Mouse (Mus musculus) erythroblast, adult 5-6 weeks (primary cell): ENCODE data around the gene Hoxc5. TPM values are rescaled to one million over a fixed set of nuclear protein-coding genes. Genes with fewer than 3 reads are reported as not detected.

Experiments
- ATAC-seq: replicated peaks from 2 replicates; pipeline ENCODE4 v1.8.0; 2016; ENCODE audit warnings: moderate number of reproducible peaks, mild to moderate bottlenecking, moderate TSS enrichment, inconsistent platforms; ENCODE audit not compliant: poor library complexity, low FRiP score, severe bottlenecking
- total RNA-seq, 2 experiments: library from RNA; stranded (forward) in 1 of 2; stranded (reverse) in 1 of 2; fragments of 150-400 nt in 1 of 2; fragments of 200-764, 138-1000 nt in 1 of 2; gene quantifications; 2 replicates each; pipeline versions ENCODE4 v1.2.3 to v1.2.4; 2015 to 2017; ENCODE audit warnings: low replicate concordance in 2 of 2

Hoxc5 gene
- total RNA-seq, 2 experiments from 2014 or later, result not detected

DNA sequence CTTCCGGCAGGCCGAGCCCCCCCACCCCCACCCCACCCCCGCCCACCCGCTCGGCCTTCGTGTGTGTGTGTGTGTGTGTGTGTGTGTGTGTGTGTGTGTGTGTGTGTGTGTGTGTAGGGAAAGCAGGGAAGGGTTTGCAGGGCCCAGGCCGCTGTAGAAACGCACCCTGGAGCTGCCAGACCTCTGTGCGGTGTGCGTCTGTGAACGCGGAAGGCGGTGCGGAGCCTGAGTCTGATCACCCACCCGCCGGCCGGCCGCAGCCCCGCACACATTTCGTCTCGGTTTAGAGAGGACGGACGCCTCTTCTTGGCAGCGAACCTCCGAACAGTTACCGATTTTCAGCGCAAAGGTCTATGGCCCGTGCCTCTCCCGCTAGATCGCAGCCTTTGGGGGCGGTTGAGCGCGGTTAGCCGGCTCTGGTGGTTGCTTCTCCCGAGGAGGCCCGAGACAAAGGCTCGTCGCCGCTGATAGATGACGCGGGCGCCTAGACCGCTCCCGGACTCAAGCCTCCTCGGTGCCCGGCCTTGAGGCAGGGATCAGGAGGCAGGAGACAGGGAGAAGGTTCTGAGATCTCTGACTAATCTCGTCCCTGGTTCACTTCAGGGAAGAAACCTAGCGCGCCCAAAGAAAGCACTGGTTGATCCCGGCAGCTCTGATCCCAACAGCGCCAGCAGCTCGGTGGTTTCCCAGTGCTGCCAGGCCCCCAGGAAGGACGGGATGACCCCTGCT lies 24.3 kb upstream of the Hoxc5 start:
- no peak for ATAC-seq

GRCm38 (mm10) chr15:102943468-102943813 lies 23.8 kb upstream of the Hoxc5 start:
- ATAC-seq, result no peak

DNA sequence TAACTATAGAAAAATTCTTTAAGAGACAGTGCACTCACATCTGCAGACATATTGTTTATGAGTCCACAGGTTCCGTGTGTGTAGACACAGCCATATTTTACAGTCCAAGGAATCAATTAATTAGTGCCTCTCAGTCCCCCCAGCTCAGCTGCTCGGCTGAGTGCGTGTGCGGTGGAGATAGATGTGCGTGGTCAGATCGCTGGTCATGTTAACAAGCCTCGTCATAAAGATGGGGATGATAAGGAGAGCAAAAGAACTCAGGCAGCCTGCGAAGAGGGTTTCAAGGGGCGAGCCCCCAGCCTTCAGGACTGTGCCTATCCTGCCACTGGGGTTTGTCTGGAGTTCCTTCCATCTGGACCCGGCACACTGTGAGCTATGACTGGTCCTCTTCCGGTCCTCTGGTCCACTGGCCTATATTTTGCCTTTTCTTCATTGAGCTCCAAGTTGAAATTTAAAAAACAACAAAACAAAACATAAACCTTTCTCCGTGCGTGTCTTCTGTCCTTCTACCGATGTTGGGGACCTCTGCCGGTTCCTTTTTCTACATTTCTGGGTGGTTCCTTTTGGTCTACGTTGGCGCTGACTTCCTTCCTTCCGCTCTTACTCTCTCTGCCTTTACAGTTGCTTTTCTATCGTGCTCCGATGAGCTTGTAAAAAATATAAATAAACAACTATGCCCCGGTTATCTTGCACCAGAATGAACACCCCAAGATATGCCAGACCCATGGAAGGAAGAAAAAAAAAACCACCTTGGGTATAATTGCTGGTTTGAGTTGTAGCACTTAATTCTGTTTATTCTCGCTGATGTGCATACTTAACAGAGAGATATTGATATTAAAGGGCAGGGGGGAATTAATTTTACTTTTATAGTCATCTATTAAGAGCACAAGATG lies 21.8 kb upstream of the Hoxc5 start:
- ATAC-seq, result no peak

GRCm38 (mm10) chr15:102947276-102947675 lies 20.0 kb upstream of the Hoxc5 start:
- ATAC-seq, result no peak

- no peak for ATAC-seq
These were observed 18.4 kb upstream of the Hoxc5 start for GRCm38 (mm10) chr15:102948842-102949241.

- no peak for ATAC-seq
These were observed 17.5 kb upstream of the Hoxc5 start for GRCm38 (mm10) chr15:102949696-102950095.

GRCm38 (mm10) chr15:102950877-102951276 lies 16.4 kb upstream of the Hoxc5 start:
- ATAC-seq, result no peak

- ATAC-seq, result no peak
These were observed 13.7 kb upstream of the Hoxc5 start for GRCm38 (mm10) chr15:102953561-102953960.

GRCm38 (mm10) chr15:102954192-102955006 lies 12.8 kb upstream of the Hoxc5 start, which contains the start of gene Hoxc11:
Gene Hoxc11, plus strand, starts transcription at chr15:102954427.
- no peak for ATAC-seq

GRCm38 (mm10) chr15:102955007-102955382 lies 12.2 kb upstream of the Hoxc5 start:
- ATAC-seq, result no peak

- ATAC-seq, result no peak
These were observed 11.2 kb upstream of the Hoxc5 start for GRCm38 (mm10) chr15:102955833-102956640.

GRCm38 (mm10) chr15:102956906-102957305 lies 10.3 kb upstream of the Hoxc5 start:
- ATAC-seq, result no peak

DNA sequence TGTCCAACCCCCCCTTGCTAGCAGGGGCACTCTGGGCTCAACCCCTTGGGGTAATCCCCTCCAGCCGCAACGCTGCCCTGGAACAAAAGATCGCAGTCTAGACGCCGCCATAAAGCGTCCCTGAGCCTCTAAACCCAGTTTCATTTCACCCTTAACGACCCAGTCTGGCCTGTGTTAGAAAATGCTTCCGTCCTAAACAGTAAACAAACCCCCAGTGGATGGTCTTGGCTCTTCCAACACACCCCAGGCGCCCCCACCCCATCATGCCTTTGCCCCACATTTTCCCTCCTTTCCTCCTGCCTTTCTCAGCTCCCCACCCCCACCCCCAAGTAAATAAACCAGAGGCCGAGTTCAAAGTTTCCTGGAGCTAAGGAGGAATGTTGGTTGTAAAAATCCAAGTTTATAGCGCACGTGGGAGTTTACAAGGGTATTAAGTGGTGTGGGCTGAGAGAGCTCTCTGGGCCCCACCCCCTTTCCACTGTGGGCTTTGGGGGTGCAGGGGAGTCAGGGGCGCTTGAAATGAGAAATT lies 7.5 kb upstream of the Hoxc5 start:
- no peak for ATAC-seq

- no peak for ATAC-seq
These were observed 5.5 kb upstream of the Hoxc5 start for GRCm38 (mm10) chr15:102961728-102962127.

- no peak for ATAC-seq
These were observed 4.8 kb upstream of the Hoxc5 start for GRCm38 (mm10) chr15:102962492-102962891.

DNA sequence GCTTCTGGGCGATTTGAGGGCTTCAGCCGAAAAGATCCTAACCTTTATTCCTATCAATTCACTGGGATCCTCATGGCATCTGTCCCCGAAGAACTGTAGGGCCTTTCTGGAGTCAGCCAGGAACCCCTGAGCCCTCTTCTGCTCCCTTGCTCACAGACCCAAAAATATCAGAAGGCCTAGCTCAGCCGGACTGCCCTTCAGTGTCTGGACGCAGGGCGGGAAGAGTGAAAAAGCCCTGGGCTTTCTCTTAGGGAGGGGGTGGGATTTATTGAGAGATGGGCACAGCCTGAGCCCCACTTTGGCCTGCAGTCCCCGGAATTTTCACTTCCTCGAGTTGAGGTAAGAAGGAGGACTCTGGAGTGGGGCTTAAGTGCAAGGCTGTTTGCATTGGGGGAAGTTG lies 4.0 kb upstream of the Hoxc5 start:
- no peak for ATAC-seq

- no peak for ATAC-seq
These were observed 3.3 kb upstream of the Hoxc5 start for GRCm38 (mm10) chr15:102963671-102964640.
